Comparison of ENCODE assay signal across 26 mouse cellular contexts in genomic region chr14:60444552-60444937, GRCm38 (mm10).
A peak's percentile ranks its signal among the peaks of the same experiment; 100 is the strongest.
DNase-seq lines count a peak whose midpoint lies in the region; ATAC-seq and TF ChIP-seq lines count a peak whose summit lies in the region.
"Had no signal": no experiment of that assay in that cellular context is flagged by ENCODE, and none has a peak within 500 bp of the region (broad histone marks: within the 10 kb centered on the region; RNA-seq: fewer than 3 reads in every experiment).

No protein-coding gene starts in this region.

- no peaks in the 10 kb centered on the region for H3K27me3 ChIP-seq in intestine, embryonic 14.5 days (replicated peaks; ENCODE audit: control insufficient read depth, insufficient read depth, low read length)
- H3K27me3 ChIP-seq in intestine, postnatal 0 days (replicated peaks; ENCODE audit: control insufficient read depth, insufficient read depth, low read length): no peaks in the 10 kb centered on the region
- no peaks in the 10 kb centered on the region for H3K27me3 ChIP-seq in intestine, embryonic 16.5 days (replicated peaks; ENCODE audit: control insufficient read depth, insufficient read depth, low read length)
- no peaks in the 10 kb centered on the region for H3K27me3 ChIP-seq in midbrain, embryonic 11.5 days (ENCODE audit: control insufficient read depth, insufficient read depth, low read length)
- H3K27me3 ChIP-seq: CH12.LX; forebrain, embryonic 13.5 days; hindbrain, embryonic 13.5 days had no signal

- TF ChIP-seq CTCF in intestine, postnatal 0 days (IDR thresholded peaks at IDR 0.05; ENCODE audit: low read depth): no peak
- no peak for TF ChIP-seq CTCF in bone marrow macrophage, adult 2 months (IDR thresholded peaks at IDR 0.05; ENCODE audit: low read depth, low read length)

- 0 out of 2 replicates have a peak, but pooled peaks cover 4% of the 10 kb centered on the region for H3K4me1 ChIP-seq in intestine, embryonic 14.5 days (replicated peaks; ENCODE audit: control insufficient read depth, insufficient read depth, low read length)
- H3K4me1 ChIP-seq in intestine, postnatal 0 days (replicated peaks; ENCODE audit: control insufficient read depth, insufficient read depth, low read length): no peaks in the 10 kb centered on the region
- H3K4me1 ChIP-seq in bone marrow macrophage, adult 2 months (ENCODE audit: control insufficient read depth, insufficient read depth, low read length): peaks cover 24% of the 10 kb centered on the region
- H3K4me1 ChIP-seq in intestine, embryonic 16.5 days (ENCODE audit: control insufficient read depth, insufficient read depth, low read length): peaks cover 4% of the 10 kb centered on the region
- H3K4me1 ChIP-seq in midbrain, embryonic 11.5 days (ENCODE audit: control insufficient read depth, insufficient read depth, low read length): no peaks in the 10 kb centered on the region
- H3K4me1 ChIP-seq: hindbrain, embryonic 13.5 days had no signal

- H3K4me2 ChIP-seq in intestine, embryonic 14.5 days (ENCODE audit: low read length): no peak overlapping the region
- H3K4me2 ChIP-seq in intestine, postnatal 0 days (replicated peaks; ENCODE audit: low read depth): no peak overlapping the region
- H3K4me2 ChIP-seq in intestine, embryonic 16.5 days (ENCODE audit: low read depth, low read length): no peak overlapping the region
- no peak overlapping the region for H3K4me2 ChIP-seq in midbrain, embryonic 11.5 days
- H3K4me2 ChIP-seq: forebrain, embryonic 13.5 days; heart, embryonic 11.5 days; hindbrain, embryonic 13.5 days had no signal

- DNase-seq in intestine, embryonic 14.5 days (ENCODE audit: low spot score): no peak
- DNase-seq in lung, postnatal 14 days: no peak
- no peak for DNase-seq in midbrain, embryonic 11.5 days (ENCODE audit: low spot score, missing footprints)
- no peak for DNase-seq in left cerebral cortex, postnatal 14 days (ENCODE audit: low spot score in 2 of 2)
- DNase-seq: adrenal gland, adult 2 months; adrenal gland, postnatal 36 days; cerebellum, adult 11-12 months; cerebellum, adult 9-11 months; gastrocnemius, postnatal 14 days; heart, postnatal 4 days; kidney, postnatal 4 days; layer of hippocampus, postnatal 36 days; lung, adult 18-20 months; thymus, postnatal 4 days had no signal

- 0 out of 2 replicates have a peak, but pooled peaks have one; percentile 53 for ATAC-seq in intestine, embryonic 14.5 days (replicated peaks; ENCODE audit: low FRiP score, low TSS enrichment, low read depth)
- no peak for ATAC-seq in intestine, postnatal 0 days
- peak; percentile 26; the same call in 1 of the 2 replicates for ATAC-seq in intestine, embryonic 16.5 days
- ATAC-seq in midbrain, embryonic 11.5 days (ENCODE audit: low FRiP score): no peak
- ATAC-seq: activated CD4-positive, CD25-positive, alpha-beta regulatory T cell, adult 4 months; forebrain, embryonic 13.5 days; lung, postnatal 0 days; midbrain, embryonic 16.5 days had no signal

- H3K9ac ChIP-seq in intestine, embryonic 14.5 days (ENCODE audit: low read length): no peak overlapping the region
- H3K9ac ChIP-seq in intestine, postnatal 0 days (ENCODE audit: low read depth, low read length): no peak overlapping the region
- H3K9ac ChIP-seq in intestine, embryonic 16.5 days (ENCODE audit: low read depth, low read length): no peak overlapping the region
- no peak overlapping the region for H3K9ac ChIP-seq in midbrain, embryonic 11.5 days (ENCODE audit: low read length)
- H3K9ac ChIP-seq: forebrain, embryonic 13.5 days; hindbrain, embryonic 13.5 days had no signal

- 39% methylated on average over 3 of the region's 3 CpGs for WGBS in intestine, embryonic 14.5 days
- 28% methylated on average over 3 of the region's 3 CpGs for WGBS in intestine, postnatal 0 days
- WGBS in intestine, embryonic 16.5 days: 30% methylated on average over 3 of the region's 3 CpGs
- 68% methylated on average over 3 of the region's 3 CpGs for WGBS in midbrain, embryonic 11.5 days

- H3K27ac ChIP-seq in intestine, embryonic 14.5 days (ENCODE audit: low read depth): no peak overlapping the region
- no peak overlapping the region for H3K27ac ChIP-seq in intestine, postnatal 0 days (ENCODE audit: low read depth, low read length)
- H3K27ac ChIP-seq in bone marrow macrophage, adult 2 months (ENCODE audit: insufficient read depth, low read depth, low read length): peak overlapping the region; percentile 18
- H3K27ac ChIP-seq in intestine, embryonic 16.5 days (ENCODE audit: low read length): no peak overlapping the region
- H3K27ac ChIP-seq in midbrain, embryonic 11.5 days (ENCODE audit: low read depth, low read length): no peak overlapping the region
- H3K27ac ChIP-seq: forebrain, embryonic 13.5 days; hindbrain, embryonic 13.5 days; kidney, postnatal 0 days; midbrain, embryonic 10.5 days had no signal

- no peaks in the 10 kb centered on the region for H3K9me3 ChIP-seq in intestine, embryonic 14.5 days (ENCODE audit: control insufficient read depth, low read length)
- no peaks in the 10 kb centered on the region for H3K9me3 ChIP-seq in intestine, postnatal 0 days (ENCODE audit: control insufficient read depth)
- H3K9me3 ChIP-seq in intestine, embryonic 16.5 days (ENCODE audit: control insufficient read depth, low read length): no peaks in the 10 kb centered on the region
- no peaks in the 10 kb centered on the region for H3K9me3 ChIP-seq in midbrain, embryonic 11.5 days (ENCODE audit: control insufficient read depth, low read length)
- H3K9me3 ChIP-seq: forebrain, embryonic 13.5 days; hindbrain, embryonic 13.5 days had no signal

- TF ChIP-seq POLR2A in bone marrow macrophage, adult 2 months (IDR thresholded peaks at IDR 0.05; ENCODE audit: borderline replicate concordance, low read depth, low read length): no peak

- intact Hi-C loops in left cerebral cortex, postnatal 14 days (cut with DNase I): no loop called here

- H3K36me3 ChIP-seq in intestine, embryonic 14.5 days (ENCODE audit: control insufficient read depth, insufficient read depth, low read length): no peaks in the 10 kb centered on the region
- no peaks in the 10 kb centered on the region for H3K36me3 ChIP-seq in intestine, postnatal 0 days (ENCODE audit: control insufficient read depth, insufficient read depth)
- no peaks in the 10 kb centered on the region for H3K36me3 ChIP-seq in intestine, embryonic 16.5 days (ENCODE audit: control insufficient read depth, insufficient read depth, low read length)
- no peaks in the 10 kb centered on the region for H3K36me3 ChIP-seq in midbrain, embryonic 11.5 days (ENCODE audit: control insufficient read depth, insufficient read depth, low read length)
- H3K36me3 ChIP-seq: hindbrain, embryonic 13.5 days; midbrain, embryonic 10.5 days had no signal

- no peak overlapping the region for H3K4me3 ChIP-seq in intestine, embryonic 14.5 days (ENCODE audit: low read depth, low read length)
- no peak overlapping the region for H3K4me3 ChIP-seq in intestine, postnatal 0 days (ENCODE audit: low read depth, low read length)
- no peak overlapping the region for H3K4me3 ChIP-seq in bone marrow macrophage, adult 2 months (ENCODE audit: insufficient read depth, low read length)
- no peak overlapping the region for H3K4me3 ChIP-seq in intestine, embryonic 16.5 days (ENCODE audit: low read length)
- no peak overlapping the region for H3K4me3 ChIP-seq in midbrain, embryonic 11.5 days (ENCODE audit: low read depth, low read length)
- H3K4me3 ChIP-seq: forebrain, embryonic 13.5 days; hindbrain, embryonic 13.5 days; midbrain, embryonic 10.5 days had no signal

Comparison
In these comparisons a context has a peak if more than half of its experiments do, and no peak if none do; other contexts are left out.
1. ATAC-seq: peak in intestine, embryonic 14.5 days (single experiment) and intestine, embryonic 16.5 days (single experiment); none in intestine, postnatal 0 days (single experiment) and midbrain, embryonic 11.5 days (single experiment).